Mouse (Mus musculus) midbrain, embryonic 13.5 days (tissue): Measurements from ENCODE around the gene Galns. TPM values are rescaled to one million over a fixed set of nuclear protein-coding genes. Genes with fewer than 3 reads are reported as not detected.
A peak's percentile ranks its signal among the peaks of the same experiment; 100 is the strongest.
"Not testable (repeated sequence)": the region's sequence is repeated elsewhere in the genome, so short reads cannot be mapped to it uniquely, and the experiment has no call there.

Source experiments
- ATAC-seq: fragments of 200-750 bp; cut with Nextera tagmentation; 2 replicates; pipeline ENCODE4 v1.8.0; 2017; ENCODE audit warnings: mild to moderate bottlenecking, moderate TSS enrichment, moderate library complexity
- H3K27ac ChIP-seq: fragments of 300-500 bp; sonication (generic); 2 replicates; pipeline ENCODE4 v1.5.1; 2015; ENCODE audit warnings: inconsistent platforms, mild to moderate bottlenecking, moderate library complexity
- H3K27me3 ChIP-seq: fragments of 300-500 bp; sonication (generic); 2 replicates; pipeline ENCODE4 v1.6.1; 2015; ENCODE audit warnings: mild to moderate bottlenecking, inconsistent platforms
- H3K36me3 ChIP-seq: fragments of 300-500 bp; sonication (generic); 2 replicates; pipeline ENCODE4 v1.6.1; 2015; ENCODE audit warnings: mild to moderate bottlenecking, inconsistent platforms
- H3K4me1 ChIP-seq: fragments of 300-500 bp; sonication (generic); replicated peaks from 2 replicates; pipeline ENCODE4 v1.6.1; 2015; ENCODE audit warnings: inconsistent platforms
- H3K4me2 ChIP-seq: fragments of 300-500 bp; sonication (generic); replicated peaks from 2 replicates; pipeline ENCODE4 v1.6.1; 2015; ENCODE audit warnings: moderate library complexity, mild to moderate bottlenecking, inconsistent platforms
- H3K4me3 ChIP-seq: fragments of 300-500 bp; sonication (generic); replicated peaks from 2 replicates; pipeline ENCODE4 v1.5.1; 2015; ENCODE audit warnings: mild to moderate bottlenecking, inconsistent platforms
- H3K9ac ChIP-seq: fragments of 300-500 bp; sonication (generic); replicated peaks from 2 replicates; pipeline ENCODE4 v1.6.1; 2015; ENCODE audit warnings: mild to moderate bottlenecking, inconsistent platforms
- H3K9me3 ChIP-seq: fragments of 300-500 bp; sonication (generic); 2 replicates; pipeline ENCODE4 v1.6.1; 2016; ENCODE audit warnings: mild to moderate bottlenecking, inconsistent platforms
- WGBS: fragments of 180-500 bp; shearing (Covaris S2); methylation state at CpG from one replicate; pipeline ENCODE4 v1.1.7; 2015; 5-methylcytosine and 5-hydroxymethylcytosine counted together
- polyA plus RNA-seq: library from polyadenylated mRNA; unstranded; fragments of >200 nt; fragmentation: Nextera tagmentation; extraction: Ambion mirVana; gene quantifications from 2 replicates; pipeline ENCODE4 v1.2.1, GENCODE M21; 2015

The Galns gene
- polyA plus RNA-seq, 1 experiment from 2014 or later: 3.9 TPM

DNA sequence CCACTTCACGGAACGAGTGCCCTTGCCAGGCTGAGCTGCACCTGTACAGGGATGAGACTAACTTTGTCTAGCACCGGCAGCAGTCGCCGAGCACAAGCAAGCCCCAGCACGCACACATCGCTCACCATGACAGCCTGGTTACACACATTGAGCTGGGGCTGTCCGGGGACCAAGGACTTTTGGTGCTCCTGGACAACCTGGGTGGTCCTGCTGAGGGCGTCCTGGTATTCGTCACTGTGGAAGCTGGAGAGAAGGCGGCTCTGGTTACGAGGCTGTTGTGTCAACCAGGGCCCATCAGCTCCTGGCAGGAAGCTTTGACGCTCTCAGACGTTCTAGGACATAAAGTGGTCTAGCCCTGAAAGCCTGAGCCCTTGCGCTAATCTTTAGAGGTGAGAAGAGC, 30.3 kb downstream of the Galns start:
- WGBS: 86% methylated on average over 13 of the region's 15 CpGs
- Histone ChIP-seq H3K9ac (no peak overlapping the region), H3K4me3 (no peak overlapping the region)

DNA sequence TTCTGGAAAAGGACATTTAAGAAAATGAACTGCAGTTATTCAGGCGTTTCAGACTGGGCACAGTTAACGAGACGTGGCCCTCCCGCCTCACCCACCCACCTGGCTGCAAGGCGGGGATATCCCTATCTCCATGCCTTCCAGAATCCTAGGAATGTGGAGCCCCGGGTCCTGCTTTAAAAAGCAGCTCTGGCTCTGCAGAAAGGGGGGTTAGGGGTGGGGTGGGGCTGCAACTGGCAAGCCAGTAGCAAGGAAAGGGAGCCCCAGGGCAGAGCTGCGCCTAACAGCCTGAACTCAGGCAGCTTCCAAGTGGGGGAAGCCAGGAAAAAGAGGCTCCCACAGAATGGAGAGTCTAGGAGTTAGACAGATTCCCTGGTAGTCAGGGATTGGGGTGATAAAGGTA, 32.1 kb downstream of the Galns start:
- H3K27ac ChIP-seq: no peak overlapping the region
- ATAC-seq: no peak
- WGBS: 33% methylated on average over 7 of the region's 7 CpGs
- H3K9ac ChIP-seq: no peak overlapping the region
- H3K36me3 ChIP-seq: peaks cover 7% of the 10 kb centered on the region; the same call in 1 of the 2 replicates
- H3K4me3 ChIP-seq: no peak overlapping the region
- peaks cover 27% of the 10 kb centered on the region for H3K4me1 ChIP-seq
- no peaks in the 10 kb centered on the region for H3K9me3 ChIP-seq
- H3K4me2 ChIP-seq: no peak overlapping the region
- H3K27me3 ChIP-seq: no peaks in the 10 kb centered on the region

More for the DNA sequence above, 30.3 kb downstream of the Galns start:
- Histone ChIP-seq H3K4me1 (peaks cover 17% of the 10 kb centered on the region), H3K27me3 (no peaks in the 10 kb centered on the region), H3K27ac (no peak overlapping the region), H3K4me2 (no peak overlapping the region), H3K9me3 (no peaks in the 10 kb centered on the region), H3K36me3 (no peaks in the 10 kb centered on the region)
- no peak for ATAC-seq

DNA sequence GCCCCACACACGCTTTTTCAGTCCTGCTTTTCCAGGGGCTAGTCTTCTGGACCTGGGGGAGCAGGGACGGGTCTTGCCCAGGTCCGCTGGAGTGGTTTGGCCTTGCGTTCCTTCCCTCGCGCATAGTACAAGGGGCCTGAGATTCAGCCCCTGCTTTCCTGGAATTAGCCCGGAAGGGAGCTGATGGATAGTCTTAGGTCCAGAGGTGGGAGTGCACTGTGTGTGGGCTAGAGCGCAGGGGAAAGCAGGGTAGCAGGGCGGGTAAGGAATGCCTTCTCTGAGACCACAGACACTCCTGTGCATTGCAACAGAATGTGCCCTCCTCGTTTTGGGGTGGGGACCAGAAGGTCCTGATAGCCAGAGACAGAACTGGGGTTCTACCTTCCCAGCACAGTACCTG, 34.1 kb downstream of the Galns start:
- H3K9ac ChIP-seq: peak overlapping the region; percentile 86
- peak; percentile 46 for ATAC-seq
- peak overlapping the region; percentile 67 for H3K4me3 ChIP-seq
- H3K36me3 ChIP-seq: peaks cover 14% of the 10 kb centered on the region
- H3K4me2 ChIP-seq: peak overlapping the region; percentile 87
- WGBS: 38% methylated on average over 10 of the region's 10 CpGs
- H3K4me1 ChIP-seq: peaks cover 34% of the 10 kb centered on the region
- no peak overlapping the region; the same call in 1 of the 2 replicates for H3K27ac ChIP-seq
- H3K27me3 ChIP-seq: no peaks in the 10 kb centered on the region
- no peaks in the 10 kb centered on the region for H3K9me3 ChIP-seq

DNA sequence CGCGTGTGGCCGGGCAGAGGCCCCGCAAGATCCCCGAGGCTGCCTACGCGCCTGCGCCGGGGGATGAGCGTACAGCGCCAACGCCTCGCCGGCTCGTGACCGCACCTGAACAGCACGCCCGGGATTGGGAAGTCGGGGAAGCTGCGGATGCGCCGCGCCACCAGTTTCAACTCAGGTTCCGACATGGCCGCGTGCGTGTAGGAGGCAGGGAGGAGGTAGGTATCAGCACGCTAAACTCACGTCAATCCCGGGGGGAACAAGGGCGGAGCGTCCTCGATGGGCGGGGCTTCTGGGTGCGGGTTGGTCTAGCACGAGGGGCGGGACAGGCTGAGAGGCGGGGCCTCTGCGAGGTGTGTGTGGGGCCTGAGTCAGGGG, 34.6 kb downstream of the Galns start, which contains the start of gene Aprt:
Gene Aprt, minus strand, starts transcription at position 262 of the 375 bp plus-strand sequence.
- H3K27ac ChIP-seq: peak within 1 kb of the TSS; percentile 65
- under 1% methylated on average over 32 of the region's 39 CpGs for WGBS
- H3K9ac ChIP-seq: peak within 1 kb of the TSS; percentile 86
- peak within 1 kb of the TSS; percentile 87 for H3K4me2 ChIP-seq
- peak; percentile 85 for ATAC-seq
- H3K36me3 ChIP-seq: peaks cover 19% of the 10 kb centered on the region
- H3K4me3 ChIP-seq: peak within 1 kb of the TSS; percentile 67
- no peaks in the 10 kb centered on the region for H3K27me3 ChIP-seq
- no peaks in the 10 kb centered on the region for H3K9me3 ChIP-seq
- peaks cover 34% of the 10 kb centered on the region for H3K4me1 ChIP-seq

DNA sequence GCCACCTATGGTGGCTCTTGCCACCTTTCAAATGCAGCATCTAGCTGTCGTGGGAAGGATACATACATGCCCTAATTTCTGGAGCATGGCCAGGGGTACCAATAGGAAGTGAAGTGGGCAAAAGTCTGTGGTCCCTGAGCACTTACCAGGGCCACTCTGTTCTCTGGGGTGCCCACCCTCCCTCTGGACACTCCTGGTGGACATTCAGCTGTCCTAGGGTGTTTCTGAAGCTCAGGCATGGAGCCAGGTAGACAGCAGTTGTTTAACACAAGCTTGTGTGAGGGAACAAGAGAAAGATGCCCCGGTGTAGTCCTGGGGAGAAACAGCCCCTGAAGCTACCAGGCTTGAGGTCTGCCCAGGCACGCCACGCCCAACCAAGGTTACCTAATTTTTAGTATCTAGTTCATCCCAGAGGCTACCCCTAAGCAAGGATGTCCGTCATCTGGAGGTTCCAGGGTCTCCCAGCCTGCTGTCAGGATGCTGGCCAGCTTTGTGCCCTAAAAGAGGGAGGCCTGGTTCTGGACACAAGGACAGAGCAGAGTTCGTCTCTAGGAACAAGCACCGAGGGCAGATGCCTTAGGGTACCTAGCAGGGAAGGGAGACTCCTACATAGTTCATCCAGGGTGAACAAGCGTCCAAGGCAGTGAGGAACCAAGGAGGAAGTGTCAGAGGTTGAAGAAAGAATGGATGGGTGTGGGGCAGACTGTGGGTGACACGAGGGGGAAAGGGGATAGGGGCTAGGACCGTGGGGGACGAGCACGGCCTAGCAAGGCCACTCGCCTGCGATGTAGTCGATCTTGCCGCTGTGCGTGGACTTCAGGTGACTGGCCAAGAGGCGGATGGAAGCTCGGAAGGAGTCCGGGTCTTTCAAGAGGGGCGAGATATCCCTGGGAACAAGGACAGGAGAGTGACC, 35.3 kb downstream of the Galns start:
- Histone ChIP-seq H3K27ac (peak overlapping the region; percentile 65), H3K27me3 (no peaks in the 10 kb centered on the region), H3K4me1 (peaks cover 34% of the 10 kb centered on the region), H3K36me3 (peaks cover 25% of the 10 kb centered on the region), H3K9ac (peak overlapping the region; percentile 86), H3K4me3 (peak overlapping the region; percentile 67), H3K4me2 (peak overlapping the region; percentile 87), H3K9me3 (no peaks in the 10 kb centered on the region)
- ATAC-seq: peak; percentile 41; the same call in 1 of the 2 replicates
- 19% methylated on average over 21 of the region's 21 CpGs for WGBS

DNA sequence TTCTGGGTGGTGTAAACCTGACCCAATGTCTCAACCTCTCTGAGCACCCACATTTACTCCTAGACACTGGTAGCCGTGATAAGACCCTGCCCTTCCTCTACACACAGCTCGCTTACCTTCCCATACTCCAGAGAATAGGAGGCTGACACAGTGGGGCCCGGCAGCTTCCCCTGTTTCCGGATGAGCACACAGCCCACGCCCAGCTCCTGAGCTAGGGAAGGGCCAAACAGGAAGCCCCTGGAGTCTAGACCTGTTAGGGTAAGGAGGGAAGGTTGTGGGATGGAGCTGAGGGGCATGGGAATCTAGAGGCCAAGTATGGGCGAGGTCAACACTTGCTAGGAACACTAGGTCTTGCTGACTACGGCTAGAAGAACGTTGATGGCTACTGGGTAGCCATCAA, 36.0 kb downstream of the Galns start:
- ATAC-seq: no peak
- H3K9ac ChIP-seq: peak overlapping the region; percentile 86
- H3K4me2 ChIP-seq: peak overlapping the region; percentile 87
- H3K36me3 ChIP-seq: peaks cover 32% of the 10 kb centered on the region
- peaks cover 34% of the 10 kb centered on the region for H3K4me1 ChIP-seq
- no peaks in the 10 kb centered on the region for H3K27me3 ChIP-seq
- peak overlapping the region; percentile 67; the same call in 1 of the 2 replicates for H3K4me3 ChIP-seq
- H3K9me3 ChIP-seq: no peaks in the 10 kb centered on the region
- no peak overlapping the region for H3K27ac ChIP-seq
- 77% methylated on average over 8 of the region's 8 CpGs for WGBS

DNA sequence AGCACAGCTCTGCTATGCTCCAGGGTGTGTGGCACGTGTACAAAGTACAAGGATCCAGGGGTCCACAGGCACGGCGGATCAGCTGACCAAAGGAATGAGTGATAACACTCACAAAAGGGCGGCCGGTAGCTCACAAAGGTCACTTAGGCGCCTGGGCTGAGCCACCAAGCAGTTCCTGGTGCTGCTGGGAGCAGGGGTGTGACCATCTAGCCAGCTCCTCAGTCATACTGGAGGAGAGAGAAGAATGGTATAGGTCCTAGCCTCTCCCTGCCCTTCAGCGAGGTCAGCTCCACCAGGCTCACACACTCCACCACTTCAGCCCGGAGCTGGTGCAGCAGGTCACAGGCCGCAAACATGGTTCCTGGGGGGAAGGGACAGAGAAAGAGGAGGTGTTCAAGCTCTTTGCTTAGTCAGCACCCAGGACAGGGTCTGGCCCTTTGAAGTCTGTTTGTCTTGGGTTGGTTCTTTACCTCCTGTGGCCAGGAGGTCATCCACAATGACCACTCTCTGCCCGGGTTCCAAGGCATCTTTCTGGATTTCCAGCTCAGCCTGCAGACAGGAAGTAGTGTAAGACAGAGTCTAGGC, 36.5 kb downstream of the Galns start:
- Histone ChIP-seq H3K4me2 (peak overlapping the region; percentile 87), H3K4me3 (no peak overlapping the region), H3K4me1 (peaks cover 34% of the 10 kb centered on the region), H3K27me3 (no peaks in the 10 kb centered on the region), H3K27ac (no peak overlapping the region), H3K9ac (no peak overlapping the region), H3K9me3 (no peaks in the 10 kb centered on the region), H3K36me3 (peaks cover 37% of the 10 kb centered on the region)
- WGBS: 57% methylated on average over 10 of the region's 10 CpGs
- no peak for ATAC-seq

DNA sequence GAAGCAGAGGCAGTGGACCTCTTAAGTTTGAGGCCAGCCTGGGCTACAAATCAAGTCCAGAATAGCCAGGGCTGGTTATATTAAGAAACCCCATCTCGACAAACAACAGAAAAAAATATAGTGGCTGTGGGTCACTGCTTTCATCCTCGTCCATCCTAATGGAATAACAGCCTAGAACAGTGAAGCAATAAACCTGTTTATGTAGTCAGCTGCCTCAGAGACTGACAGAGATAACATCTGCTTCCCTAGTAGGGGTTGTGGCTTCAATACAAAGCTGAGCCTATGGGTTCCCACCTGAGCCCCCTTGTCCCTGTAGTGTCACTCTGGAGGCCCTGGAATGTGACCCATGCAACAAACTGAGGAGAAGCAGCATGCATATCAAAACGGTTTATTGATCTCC, 37.0 kb downstream of the Galns start:
- ATAC-seq: no peak

DNA sequence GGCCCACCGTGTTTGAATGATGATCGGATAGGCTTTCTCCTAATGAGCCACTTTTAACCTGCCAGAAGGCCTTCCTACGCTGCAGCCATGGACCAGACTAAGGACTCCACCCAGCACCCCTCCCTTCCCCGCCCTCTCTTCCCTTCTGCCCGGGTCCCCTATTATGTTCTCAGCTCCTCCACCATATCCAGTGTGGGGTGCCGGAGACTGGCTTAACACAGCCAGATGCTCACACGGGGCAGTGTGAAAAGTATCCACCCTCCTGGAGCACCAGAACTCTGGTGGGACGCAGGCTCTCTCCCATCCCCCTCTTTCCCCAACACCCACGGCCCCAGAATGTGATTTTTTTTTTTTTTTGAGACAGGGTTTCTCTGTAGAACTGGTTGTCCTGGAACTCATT, 37.7 kb downstream of the Galns start:
- no peak overlapping the region for H3K9ac ChIP-seq

More for the DNA sequence above, 37.0 kb downstream of the Galns start:
- H3K4me1 ChIP-seq: peaks cover 38% of the 10 kb centered on the region
- no peaks in the 10 kb centered on the region for H3K9me3 ChIP-seq
- no peak overlapping the region for H3K27ac ChIP-seq
- peaks cover 38% of the 10 kb centered on the region for H3K36me3 ChIP-seq
- no peaks in the 10 kb centered on the region for H3K27me3 ChIP-seq
- H3K9ac ChIP-seq: no peak overlapping the region
- H3K4me3 ChIP-seq: no peak overlapping the region
- 64% methylated on average over 3 of the region's 3 CpGs for whole genome bisulfite sequencing
- no peak overlapping the region for H3K4me2 ChIP-seq

DNA sequence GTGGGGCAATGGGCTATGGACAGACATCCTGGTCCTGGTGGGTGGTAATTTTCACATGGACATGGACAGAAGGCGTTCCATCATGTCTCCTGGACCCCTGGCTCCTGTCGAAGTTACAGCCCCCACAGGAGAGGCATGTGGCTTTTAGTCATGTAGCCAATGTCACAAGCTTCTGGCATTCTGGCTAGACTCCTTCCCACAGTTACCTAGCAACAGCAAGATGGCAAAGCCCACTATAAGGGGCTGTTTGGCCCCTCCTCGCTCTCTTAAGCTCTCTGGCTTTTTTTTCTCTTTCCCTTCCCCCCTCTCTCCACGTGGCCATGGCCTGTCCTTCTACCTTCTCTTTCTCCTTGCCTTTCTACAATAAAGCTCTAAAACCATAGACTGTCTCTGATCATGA, 38.1 kb downstream of the Galns start:
- Histone ChIP-seq H3K27ac (0 out of 2 replicates have a peak overlapping the region, but pooled peaks have one; percentile 37), H3K4me1 (peaks cover 48% of the 10 kb centered on the region), H3K36me3 (peaks cover 38% of the 10 kb centered on the region)
- H3K4me3 ChIP-seq, H3K9me3 ChIP-seq, ATAC-seq, H3K9ac ChIP-seq, H3K27me3 ChIP-seq, H3K4me2 ChIP-seq: not testable (repeated sequence)
- WGBS: 20% methylated on average over 4 of the region's 4 CpGs

More for the DNA sequence above, 37.7 kb downstream of the Galns start:
- Histone ChIP-seq H3K4me2 (no peak overlapping the region), H3K4me1 (peaks cover 44% of the 10 kb centered on the region), H3K36me3 (peaks cover 38% of the 10 kb centered on the region), H3K4me3 (no peak overlapping the region), H3K9me3 (no peaks in the 10 kb centered on the region), H3K27me3 (no peaks in the 10 kb centered on the region), H3K27ac (no peak overlapping the region)
- no peak for ATAC-seq
- WGBS: 39% methylated on average over 9 of the region's 9 CpGs

DNA sequence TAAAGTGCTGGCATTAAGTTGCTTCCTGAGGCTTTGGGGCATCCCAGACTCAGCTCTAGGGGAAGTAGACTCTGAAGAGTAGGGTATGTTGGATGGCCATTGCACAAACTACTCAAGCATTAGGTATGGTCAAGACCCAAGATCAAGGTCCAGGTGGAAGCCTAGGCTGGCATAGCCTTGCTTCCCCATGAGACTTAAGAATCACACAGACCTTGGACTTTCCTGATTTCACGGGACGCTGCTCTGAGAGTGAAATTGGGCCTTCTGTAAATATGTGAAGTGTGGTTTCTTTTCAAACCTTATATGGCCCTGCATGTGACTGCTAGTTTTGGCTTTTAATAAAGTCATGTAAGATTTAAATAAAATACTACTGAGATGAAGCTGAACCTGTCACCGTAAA, 38.5 kb downstream of the Galns start:
- Histone ChIP-seq H3K27me3 (no peaks in the 10 kb centered on the region), H3K9ac (no peak overlapping the region), H3K4me3 (no peak overlapping the region), H3K4me1 (peaks cover 48% of the 10 kb centered on the region), H3K4me2 (no peak overlapping the region), H3K27ac (0 out of 2 replicates have a peak overlapping the region, but pooled peaks have one; percentile 37), H3K9me3 (no peaks in the 10 kb centered on the region), H3K36me3 (peaks cover 38% of the 10 kb centered on the region)
- 95% methylated on average over 3 of the region's 3 CpGs for WGBS
- no peak for ATAC-seq

DNA sequence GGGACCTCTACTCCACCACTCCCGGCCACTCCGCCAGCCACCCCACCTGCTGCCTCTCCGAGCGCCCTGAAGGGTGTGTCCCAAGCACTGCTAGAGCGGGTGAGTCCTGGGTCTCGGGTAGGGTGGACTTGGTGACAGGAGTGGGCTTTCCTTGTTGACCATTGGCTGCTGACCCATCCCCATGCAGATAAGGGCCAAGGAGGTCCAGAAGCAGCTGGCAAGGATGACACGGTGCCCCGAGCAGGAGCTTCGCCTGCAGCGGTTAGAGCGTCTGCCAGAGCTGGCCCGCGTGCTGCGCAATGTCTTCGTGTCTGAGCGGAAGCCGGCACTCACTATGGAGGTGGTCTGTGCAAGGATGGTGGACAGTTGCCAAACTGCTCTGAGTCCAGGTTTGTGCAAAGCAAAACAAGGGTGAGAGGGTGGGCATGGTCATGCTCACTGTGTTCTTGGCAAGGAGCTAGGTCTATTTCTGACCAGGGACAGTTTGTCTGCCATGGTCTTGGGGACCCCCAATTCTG, 39.5 kb downstream of the Galns start:
- no peak for ATAC-seq
- Histone ChIP-seq H3K4me2 (no peak overlapping the region), H3K9me3 (no peaks in the 10 kb centered on the region), H3K36me3 (peaks cover 38% of the 10 kb centered on the region), H3K9ac (no peak overlapping the region), H3K27me3 (no peaks in the 10 kb centered on the region), H3K4me1 (peaks cover 48% of the 10 kb centered on the region), H3K4me3 (no peak overlapping the region), H3K27ac (no peak overlapping the region)
- 96% methylated on average over 17 of the region's 17 CpGs for WGBS
